Mouse (Mus musculus): Measurements from ENCODE around the gene Tekt4.

GRCm38 (mm10) chr17:25518144-25518543 is 63.7 kb downstream of the Tekt4 start:
- TF ChIP-seq MAFK (IDR thresholded peaks at IDR 0.05; ENCODE audit: insufficient read depth, low read depth, low read length): no peak
- TF ChIP-seq ZNF384 (IDR thresholded peaks at IDR 0.05; ENCODE audit: low read depth, low read length): no peak
- TF ChIP-seq CHD2 (IDR thresholded peaks at IDR 0.05; ENCODE audit: low read depth, low read length): no peak
- no peak for TF ChIP-seq ZC3H11A (IDR thresholded peaks at IDR 0.05; ENCODE audit: borderline replicate concordance, low read depth, low read length)
- no peak for TF ChIP-seq HCFC1 (IDR thresholded peaks at IDR 0.05; ENCODE audit: borderline replicate concordance, insufficient read depth, low read length)
